Mouse (Mus musculus): ENCODE results near the gene Qprt.

Qprt gene

DNA sequence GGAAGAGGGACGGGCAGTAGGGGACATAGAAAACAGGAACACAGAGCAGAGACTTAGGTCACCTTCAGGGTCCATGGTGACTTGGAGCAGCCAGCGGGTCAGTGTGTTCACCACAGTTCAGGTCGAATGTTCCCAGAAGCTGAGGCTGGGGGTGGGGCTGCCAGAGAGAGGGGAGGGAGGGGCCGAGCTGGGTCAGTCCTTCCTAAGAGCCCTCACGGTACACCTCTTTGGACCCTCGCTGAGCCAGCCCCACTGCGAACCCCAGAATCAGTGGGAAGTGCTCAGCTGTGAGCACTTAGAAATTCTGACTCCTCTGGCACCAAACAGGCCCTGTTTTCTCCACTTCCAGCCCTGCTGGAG is at the start of gene Qprt:
Gene Qprt, minus strand, starts transcription at position 316 of the 360 bp plus-strand sequence.
- peak; percentile 53 for DNase-seq

DNA sequence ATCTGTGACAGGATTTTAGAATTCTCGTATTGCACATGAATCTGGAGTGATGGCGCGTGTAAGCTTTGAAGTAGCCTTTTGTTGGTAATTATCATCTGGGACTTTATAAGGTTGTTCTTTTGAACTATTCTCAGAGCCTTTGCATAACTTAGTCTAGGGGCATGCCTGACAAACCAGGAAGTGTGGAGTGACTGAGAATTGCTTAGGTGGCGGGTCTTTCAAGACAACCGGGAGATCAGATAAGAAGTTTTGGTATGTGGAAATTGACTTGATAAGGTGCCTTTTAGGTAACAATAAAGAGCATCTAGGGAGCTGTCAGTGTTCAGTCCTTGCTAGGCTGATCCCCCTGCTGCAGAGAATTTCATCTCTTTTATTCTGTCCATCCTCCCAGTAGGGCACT is 44.5 kb upstream of the Qprt start:
- DNase-seq, result no peak

DNA sequence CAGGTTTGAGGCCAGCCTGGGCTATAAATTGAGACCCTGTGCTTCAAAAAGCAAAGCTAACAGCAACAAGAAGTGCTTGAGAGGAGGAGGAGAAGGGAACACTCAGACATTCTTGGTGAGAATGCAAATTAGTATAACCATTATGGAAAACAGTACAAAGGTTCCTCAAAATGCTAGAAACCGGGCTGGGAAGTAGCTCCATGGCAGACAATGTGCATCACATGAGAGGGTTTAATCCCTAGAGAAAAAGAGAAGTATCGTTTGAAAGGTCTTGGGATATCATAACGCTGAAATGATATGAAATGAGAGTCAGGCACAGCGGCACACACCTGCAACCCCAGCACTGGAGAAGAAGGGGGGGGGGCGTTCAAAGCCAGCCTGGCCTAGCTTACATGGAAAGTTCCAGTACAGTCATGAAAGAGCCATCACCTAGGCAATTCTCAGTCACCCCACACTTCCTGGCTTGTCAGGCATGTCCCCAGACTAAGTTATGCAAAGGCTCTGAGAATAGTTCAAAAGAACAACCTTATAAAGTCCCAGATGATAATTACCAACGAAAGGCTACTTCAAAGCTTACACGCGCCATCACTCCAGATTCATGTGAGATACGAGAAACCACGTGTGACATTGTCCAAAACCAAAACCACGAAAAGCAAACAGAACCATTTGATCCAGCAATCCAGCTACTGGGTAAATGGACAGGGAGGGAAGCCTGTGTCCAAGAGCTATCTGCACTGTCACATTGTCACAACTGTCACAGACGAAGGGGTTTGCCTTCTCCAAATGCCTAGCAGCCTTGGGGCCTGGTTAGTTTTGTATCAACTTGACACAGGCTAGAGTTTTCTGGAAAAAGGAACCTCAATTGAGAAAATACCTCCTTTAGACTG is 43.8 kb upstream of the Qprt start:
- DNase-seq, result no peak

- no peak for DNase-seq
Measured at GRCm38 (mm10) chr7:127164002-127164401, 42.0 kb upstream of the Qprt start.

- DNase-seq, result no peak
Measured at GRCm38 (mm10) chr7:127162546-127162945, 40.5 kb upstream of the Qprt start.

GRCm38 (mm10) chr7:127157548-127157947 is 35.5 kb upstream of the Qprt start:
- DNase-seq, result no peak

GRCm38 (mm10) chr7:127153477-127153876 is 31.5 kb upstream of the Qprt start:
- no peak for DNase-seq

- DNase-seq, result no peak
Measured at GRCm38 (mm10) chr7:127152464-127152863, 30.4 kb upstream of the Qprt start.

GRCm38 (mm10) chr7:127147901-127148300 is 25.9 kb upstream of the Qprt start:
- no peak for DNase-seq

GRCm38 (mm10) chr7:127146267-127146603 is 24.2 kb upstream of the Qprt start:
- DNase-seq, result no peak

DNA sequence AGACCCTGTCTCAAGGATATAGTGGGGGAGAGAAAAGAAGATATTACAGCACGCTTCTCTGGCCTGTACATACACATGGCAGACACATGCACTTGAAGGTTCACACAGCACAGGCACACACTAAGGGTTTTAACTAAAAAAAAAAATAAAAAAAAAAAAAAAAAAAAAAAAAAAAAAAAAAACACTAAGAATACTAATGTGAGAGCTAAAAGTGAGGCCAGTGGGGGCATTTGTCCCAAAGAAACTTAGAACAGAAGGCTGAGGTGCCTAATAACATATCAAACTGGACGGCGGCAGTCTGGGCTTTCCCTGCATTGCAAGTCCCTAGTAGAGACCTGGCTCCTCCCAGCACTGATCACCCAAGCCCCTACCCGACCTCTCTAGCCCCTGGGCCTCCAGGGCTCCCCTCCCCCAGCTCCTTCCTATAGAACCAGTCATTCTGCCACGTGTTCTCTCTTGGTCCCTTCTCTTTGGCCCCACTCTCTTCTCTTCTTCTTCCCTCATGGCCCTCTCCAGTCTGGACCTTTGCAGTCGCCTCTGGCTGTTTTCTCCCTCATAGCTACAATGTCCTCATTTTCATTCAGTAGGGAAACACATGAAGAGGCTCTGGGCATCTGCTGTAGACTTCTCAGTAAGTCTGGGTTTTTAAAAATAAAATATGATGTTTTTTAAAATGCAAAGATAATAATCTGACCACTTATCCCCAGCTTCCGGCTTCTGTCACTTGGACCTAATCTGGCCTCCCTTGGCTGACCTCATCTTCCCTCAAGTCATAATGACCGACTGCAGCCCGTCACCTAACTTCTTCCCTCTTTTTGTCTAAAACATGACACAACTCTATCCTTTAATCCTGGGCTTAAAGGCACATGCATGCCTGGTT is 23.6 kb upstream of the Qprt start:
- no peak for DNase-seq

DNA sequence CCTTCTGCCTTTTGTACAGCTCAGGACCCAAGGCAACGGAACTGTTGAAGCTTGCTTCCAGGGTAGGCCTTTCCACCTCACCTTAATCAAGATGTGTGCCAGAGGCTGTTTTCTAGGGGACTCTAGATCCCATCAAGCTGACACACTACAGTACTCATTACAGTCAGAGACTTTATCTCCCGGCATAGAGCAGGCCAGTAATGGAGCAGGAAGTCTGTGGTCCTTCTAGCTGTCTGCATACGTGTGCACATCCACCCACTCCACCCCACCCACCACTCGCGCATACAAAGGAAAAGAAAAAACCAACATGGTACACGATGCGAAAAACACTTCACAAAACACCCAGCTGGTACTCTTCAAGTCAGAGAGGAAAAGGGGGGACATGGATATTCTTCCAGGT is 22.4 kb upstream of the Qprt start:
- no peak for DNase-seq

- DNase-seq, result no peak
Measured at GRCm38 (mm10) chr7:127142666-127143065, 20.6 kb upstream of the Qprt start.

- no peak for DNase-seq
Measured at GRCm38 (mm10) chr7:127142214-127142613, 20.2 kb upstream of the Qprt start.

DNA sequence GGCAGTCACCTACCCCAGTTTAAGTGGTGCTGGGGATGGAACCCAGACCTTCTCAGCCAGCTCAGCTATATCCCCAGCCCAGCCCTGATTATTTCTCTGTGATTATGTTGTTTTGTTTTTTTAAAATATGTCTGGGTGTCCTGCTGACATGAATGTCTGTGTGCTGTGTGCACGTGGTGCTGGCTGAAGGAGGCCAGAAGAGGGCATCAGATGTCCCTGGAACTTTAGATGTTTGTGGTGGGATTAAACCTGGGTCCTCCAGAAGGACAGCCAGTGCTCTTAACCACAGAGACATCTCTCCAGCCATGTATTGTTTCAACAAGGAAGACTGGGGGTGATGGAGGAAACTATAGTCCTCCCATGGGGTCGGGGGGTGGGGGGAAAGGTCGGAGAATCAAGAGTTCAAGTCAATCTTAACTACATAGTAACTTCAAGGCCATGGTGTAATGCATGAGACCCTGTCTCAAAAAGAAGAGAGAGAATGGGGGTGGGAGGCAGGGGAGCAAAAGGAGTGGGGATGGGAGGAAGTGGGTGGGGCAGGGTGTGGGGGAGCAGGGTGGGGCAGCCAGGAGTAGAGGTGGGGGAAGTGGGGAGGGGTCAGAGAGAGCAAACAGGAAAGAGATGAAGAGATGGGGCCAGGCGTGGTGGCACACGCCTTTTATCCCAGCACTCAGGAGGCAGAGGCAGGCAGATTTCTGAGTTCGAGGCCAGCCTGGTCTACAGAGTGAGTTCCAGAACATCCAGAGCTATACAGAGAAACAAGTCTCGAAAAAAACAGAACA is 18.8 kb upstream of the Qprt start:
- no peak for DNase-seq

DNA sequence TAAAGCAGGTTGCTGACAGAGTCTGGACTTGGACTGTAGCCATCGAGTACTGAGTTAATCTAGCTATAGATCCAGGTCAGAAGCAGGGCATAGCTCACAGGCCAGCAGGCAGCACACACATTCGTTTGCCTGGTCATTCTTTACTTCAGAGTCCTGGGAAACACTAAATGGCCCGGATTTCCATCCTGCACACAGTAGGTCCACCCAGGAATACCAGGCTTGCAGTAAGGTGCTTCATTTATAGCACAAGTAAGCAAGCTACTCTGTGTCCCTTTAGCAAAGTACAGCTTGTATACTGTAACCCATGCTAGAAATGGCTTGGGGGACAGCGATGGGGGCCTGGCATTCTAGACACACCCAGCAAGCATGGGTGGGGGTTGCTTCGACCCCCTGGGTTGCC is 17.5 kb upstream of the Qprt start:
- no peak for DNase-seq

GRCm38 (mm10) chr7:127139100-127139499 is 17.1 kb upstream of the Qprt start:
- no peak for DNase-seq

- no peak for DNase-seq
Measured at GRCm38 (mm10) chr7:127137262-127138017, 15.4 kb upstream of the Qprt start, which contains the start of gene Spn. Gene Spn, minus strand, starts transcription at chr7:127137823.

- no peak for DNase-seq
Measured at GRCm38 (mm10) chr7:127136181-127137071, 14.4 kb upstream of the Qprt start.

DNA sequence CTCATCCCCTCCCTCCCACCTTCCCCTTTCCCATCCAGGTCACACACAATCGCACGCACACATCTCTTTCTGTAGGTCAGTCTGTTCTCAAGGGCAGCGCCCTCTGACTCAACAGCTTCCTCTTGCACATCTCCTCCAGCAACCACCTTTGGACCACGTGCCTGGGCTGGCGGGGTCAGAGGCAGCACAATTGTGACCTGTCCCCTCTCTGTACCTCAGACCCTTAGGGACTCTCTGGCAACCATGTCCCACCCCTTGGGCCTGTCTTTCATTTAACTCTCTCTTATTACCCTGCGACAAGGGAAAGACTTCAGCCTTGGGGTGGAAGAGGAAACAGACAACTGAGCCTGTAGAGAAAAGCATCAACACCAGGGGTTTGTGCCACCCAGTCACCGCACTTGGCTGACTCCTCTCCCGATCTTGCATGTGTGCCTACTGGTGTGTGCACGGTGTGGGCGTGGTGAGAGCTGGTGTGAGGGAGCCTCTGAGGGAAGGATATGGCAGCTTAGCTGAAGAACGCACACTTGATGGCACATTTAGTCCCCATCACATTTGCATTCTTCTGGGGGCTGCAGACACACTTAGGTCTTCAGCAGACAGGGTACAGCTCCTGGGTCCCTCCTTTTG is 12.9 kb upstream of the Qprt start:
- no peak for DNase-seq

- DNase-seq, result no peak
Measured at GRCm38 (mm10) chr7:127133125-127133524, 11.1 kb upstream of the Qprt start.
